Mouse (Mus musculus): ENCODE data around the gene Edem2. TPM values are rescaled to one million over a fixed set of nuclear protein-coding genes. Genes with fewer than 3 reads are reported as not detected.
"Not testable (repeated sequence)": the region's sequence is repeated elsewhere in the genome, so short reads cannot be mapped to it uniquely, and the experiment has no call there.

Gene Edem2
- polyA plus RNA-seq, 1 experiment from 2014 or later, result 27.6 TPM

DNA sequence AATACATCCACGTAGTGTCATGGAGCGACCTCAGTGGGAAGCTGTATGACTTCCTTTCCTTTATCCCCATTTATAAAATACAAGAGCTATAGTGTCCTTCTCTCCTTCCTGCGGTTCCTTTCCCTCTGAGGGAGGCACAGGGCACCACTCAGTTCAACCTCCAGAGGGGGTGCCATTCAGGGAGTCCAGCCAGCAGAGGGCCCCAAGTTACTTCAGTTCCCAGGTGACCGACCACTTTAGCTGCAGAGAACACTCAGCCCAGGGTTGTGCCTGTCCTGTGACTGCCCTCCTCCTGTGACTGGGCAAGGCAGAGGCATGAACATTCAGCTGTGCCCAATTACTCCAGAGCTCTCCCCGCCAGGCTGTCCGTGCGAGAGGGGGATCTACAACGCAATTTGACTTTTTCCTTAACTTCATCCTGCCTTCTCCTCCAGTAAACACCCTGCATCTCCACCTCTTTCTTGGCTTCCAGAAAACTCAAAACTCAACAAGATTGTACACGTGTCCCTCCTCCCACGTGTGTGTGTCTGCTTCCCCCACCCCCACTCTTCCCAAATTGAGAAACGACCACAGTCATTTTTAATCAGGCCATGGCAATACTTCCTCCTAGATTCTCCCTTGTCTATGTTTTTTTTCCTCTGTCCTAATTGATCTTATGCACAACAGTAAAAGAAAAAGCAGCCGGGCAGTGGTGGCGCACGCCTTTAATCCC lies 27.7 kb upstream of the Edem2 start:
- Histone ChIP-seq H3K9me3 (replicated peaks) (no peaks in the 10 kb centered on the region), H3K4me2 (no peak overlapping the region), H3K4me3 (replicated peaks) (no peak overlapping the region), H3K9ac (no peak overlapping the region), H3K27me3 (peaks cover 15% of the 10 kb centered on the region), H3K4me1 (replicated peaks) (no peaks in the 10 kb centered on the region), H3K27ac (replicated peaks) (no peak overlapping the region), H3K36me3 (replicated peaks) (no peaks in the 10 kb centered on the region)
- ATAC-seq (ENCODE audit: insufficient read depth), result no peak
- WGBS (ENCODE audit: insufficient replicate concordance), result 45% methylated on average over 14 of the region's 14 CpGs

DNA sequence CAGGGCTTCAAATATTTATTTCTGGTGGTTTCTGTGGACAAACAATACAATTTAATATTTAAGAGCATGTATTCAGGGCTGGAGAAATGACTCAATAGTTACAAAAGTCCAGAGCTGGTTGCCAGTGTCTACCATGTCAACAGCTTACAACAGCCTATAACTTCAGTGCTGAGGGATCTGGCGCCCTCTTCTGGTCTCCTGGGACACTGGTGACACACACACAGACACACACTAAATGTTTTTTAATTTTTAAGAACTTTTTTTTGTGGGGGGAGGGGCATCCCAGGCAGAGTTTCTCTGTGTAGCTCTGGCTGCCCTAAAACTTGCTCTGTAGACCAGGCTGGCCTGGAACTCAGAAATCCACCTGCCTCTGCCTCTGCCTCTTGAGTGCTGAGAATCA lies 26.5 kb upstream of the Edem2 start:
- WGBS (ENCODE audit: insufficient replicate concordance), result 0% methylated on average over 1 of the region's 1 CpGs
- H3K4me1 ChIP-seq (replicated peaks), result 0 out of 2 replicates have a peak, but pooled peaks cover 2% of the 10 kb centered on the region
- no peak for ATAC-seq (ENCODE audit: insufficient read depth)
- no peak overlapping the region for H3K9ac ChIP-seq
- H3K27me3 ChIP-seq, result peaks cover 27% of the 10 kb centered on the region
- H3K4me2 ChIP-seq, result no peak overlapping the region
- no peaks in the 10 kb centered on the region for H3K36me3 ChIP-seq (replicated peaks)
- no peak overlapping the region for H3K4me3 ChIP-seq (replicated peaks)
- H3K27ac ChIP-seq (replicated peaks), result no peak overlapping the region
- H3K9me3 ChIP-seq (replicated peaks), result no peaks in the 10 kb centered on the region

DNA sequence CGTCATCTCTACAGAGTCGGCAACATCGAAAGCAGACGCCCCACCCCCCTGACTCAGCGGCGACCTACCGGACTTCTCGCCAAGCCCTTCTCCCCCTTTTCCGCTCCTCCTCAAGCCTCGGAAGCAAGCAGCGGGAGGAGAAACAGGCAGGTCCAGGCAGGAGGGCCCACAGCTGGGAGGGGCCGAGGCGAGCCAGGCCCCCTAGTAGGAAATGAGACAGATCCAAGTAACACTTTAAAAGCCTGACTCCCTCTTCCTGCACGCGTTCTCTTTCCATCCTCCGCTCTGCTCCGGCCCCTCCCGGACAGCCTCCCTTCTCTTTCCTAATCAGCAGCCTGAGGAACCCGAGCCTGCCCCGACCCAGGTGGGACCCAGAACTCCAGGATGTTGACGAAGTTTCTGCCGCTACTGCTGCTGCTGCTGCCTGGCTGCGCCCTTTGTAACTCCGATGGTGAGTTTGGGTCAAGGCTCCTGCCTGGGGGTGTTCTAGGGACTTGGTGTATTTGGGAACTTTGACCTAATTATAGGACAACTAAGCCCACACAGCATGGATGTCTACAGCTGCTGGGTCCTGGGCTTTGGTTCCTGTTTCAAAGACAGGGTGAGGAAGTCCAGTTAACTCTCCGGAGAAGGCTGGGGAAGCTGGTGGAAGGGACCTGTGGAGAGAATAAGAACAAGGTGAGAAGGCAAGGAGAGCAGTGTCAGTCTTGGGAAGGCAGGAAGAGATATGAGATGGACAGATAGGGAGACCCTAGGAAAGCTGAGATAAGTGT lies 21.9 kb upstream of the Edem2 start, which contains the start of gene Procr:
Procr (plus strand) TSS at position 104 of the 773 bp plus-strand sequence.
- Histone ChIP-seq H3K36me3 (replicated peaks) (no peaks in the 10 kb centered on the region), H3K9me3 (replicated peaks) (no peaks in the 10 kb centered on the region), H3K27ac (replicated peaks) (no peak within 1 kb of the TSS), H3K4me1 (replicated peaks) (0 out of 2 replicates have a peak, but pooled peaks cover 4% of the 10 kb centered on the region), H3K4me3 (replicated peaks) (peak within 1 kb of the TSS; percentile 38), H3K27me3 (peaks cover 38% of the 10 kb centered on the region), H3K9ac (no peak within 1 kb of the TSS), H3K4me2 (peak within 1 kb of the TSS; percentile 59)
- ATAC-seq (ENCODE audit: insufficient read depth), result no peak
- 4% methylated on average over 25 of the region's 25 CpGs for WGBS (ENCODE audit: insufficient replicate concordance)

DNA sequence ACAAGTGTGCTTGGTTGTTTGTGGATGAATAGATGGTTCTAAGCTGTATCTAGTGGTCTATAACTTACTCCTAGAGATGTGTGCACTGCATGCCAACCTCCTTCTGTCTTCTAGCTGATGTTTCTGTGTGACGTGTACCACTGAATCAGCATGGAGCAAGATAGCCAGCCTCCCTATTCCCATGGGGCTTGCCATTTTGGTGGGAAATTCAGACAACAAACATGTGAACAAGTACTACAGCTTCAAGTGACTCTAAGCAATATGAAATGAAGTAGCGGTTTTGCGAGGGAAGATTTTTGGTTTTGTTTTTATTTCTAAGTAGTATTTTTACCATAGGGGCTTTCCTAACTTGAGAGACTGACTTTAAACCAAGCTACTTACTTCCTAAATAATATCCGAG lies 20.1 kb upstream of the Edem2 start:
- WGBS (ENCODE audit: insufficient replicate concordance), result 75% methylated on average over 4 of the region's 4 CpGs

DNA sequence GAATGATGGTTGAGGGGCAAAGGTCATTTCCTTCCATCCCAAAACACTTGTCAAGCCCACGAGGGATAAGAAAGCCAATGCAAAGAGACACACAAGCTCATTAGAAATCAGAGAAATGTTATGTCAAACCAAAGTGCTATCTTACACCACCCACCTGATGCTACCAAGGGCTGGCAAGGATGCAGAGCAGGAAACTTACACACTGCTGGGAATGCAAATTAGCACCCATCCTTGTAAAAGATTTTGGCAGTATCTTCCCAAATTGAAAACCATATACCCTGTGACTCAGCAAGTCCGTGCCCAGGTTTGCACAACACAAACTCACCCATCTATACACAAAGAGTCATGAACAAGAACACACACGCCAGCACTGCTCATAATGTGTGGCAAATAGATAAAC lies 16.2 kb upstream of the Edem2 start:
- no peak overlapping the region for H3K27ac ChIP-seq (replicated peaks)
- no peak for ATAC-seq (ENCODE audit: insufficient read depth)
- H3K4me2 ChIP-seq, result no peak overlapping the region
- peaks cover 10% of the 10 kb centered on the region for H3K4me1 ChIP-seq (replicated peaks)
- H3K9ac ChIP-seq, result no peak overlapping the region
- no peak overlapping the region for H3K4me3 ChIP-seq (replicated peaks)
- WGBS (ENCODE audit: insufficient replicate concordance), result 30% methylated on average over 3 of the region's 3 CpGs
- peaks cover 40% of the 10 kb centered on the region for H3K27me3 ChIP-seq
- H3K9me3 ChIP-seq (replicated peaks), result no peaks in the 10 kb centered on the region
- H3K36me3 ChIP-seq (replicated peaks), result no peaks in the 10 kb centered on the region

More for the DNA sequence above, 20.1 kb upstream of the Edem2 start:
- no peaks in the 10 kb centered on the region for H3K9me3 ChIP-seq (replicated peaks)
- H3K36me3 ChIP-seq (replicated peaks), result no peaks in the 10 kb centered on the region
- no peak overlapping the region for H3K27ac ChIP-seq (replicated peaks)
- H3K4me3 ChIP-seq (replicated peaks), result no peak overlapping the region
- H3K27me3 ChIP-seq, result peaks cover 48% of the 10 kb centered on the region
- 0 out of 2 replicates have a peak, but pooled peaks cover 4% of the 10 kb centered on the region for H3K4me1 ChIP-seq (replicated peaks)
- no peak overlapping the region for H3K4me2 ChIP-seq
- H3K9ac ChIP-seq, result no peak overlapping the region
- ATAC-seq (ENCODE audit: insufficient read depth), result no peak

DNA sequence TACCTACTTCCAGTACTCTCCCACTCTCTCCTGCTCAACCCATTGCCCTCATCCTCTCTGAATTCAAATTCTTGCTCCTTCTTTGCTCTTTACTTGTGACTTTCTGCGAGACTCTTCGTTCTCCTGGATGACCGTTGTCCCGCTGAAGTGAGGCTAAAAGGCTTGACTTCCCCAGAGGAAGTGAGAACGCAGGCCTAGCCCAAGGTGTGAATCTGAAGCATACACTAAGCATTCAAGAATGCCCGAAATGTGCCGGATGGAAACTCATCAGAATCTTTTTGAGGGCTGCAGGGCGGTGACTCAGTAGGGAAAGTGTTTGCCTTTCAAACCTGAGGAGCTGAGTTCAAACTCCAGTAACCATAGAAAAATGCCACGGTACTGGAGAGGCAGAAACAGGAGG lies 14.1 kb upstream of the Edem2 start:
- no peak for ATAC-seq (ENCODE audit: insufficient read depth)
- H3K4me3 ChIP-seq (replicated peaks), result no peak overlapping the region
- H3K4me1 ChIP-seq (replicated peaks), result peaks cover 10% of the 10 kb centered on the region
- no peaks in the 10 kb centered on the region for H3K9me3 ChIP-seq (replicated peaks)
- no peak overlapping the region for H3K4me2 ChIP-seq
- no peaks in the 10 kb centered on the region for H3K36me3 ChIP-seq (replicated peaks)
- peaks cover 36% of the 10 kb centered on the region for H3K27me3 ChIP-seq
- 32% methylated on average over 9 of the region's 9 CpGs for WGBS (ENCODE audit: insufficient replicate concordance)
- no peak overlapping the region for H3K9ac ChIP-seq
- H3K27ac ChIP-seq (replicated peaks), result no peak overlapping the region

DNA sequence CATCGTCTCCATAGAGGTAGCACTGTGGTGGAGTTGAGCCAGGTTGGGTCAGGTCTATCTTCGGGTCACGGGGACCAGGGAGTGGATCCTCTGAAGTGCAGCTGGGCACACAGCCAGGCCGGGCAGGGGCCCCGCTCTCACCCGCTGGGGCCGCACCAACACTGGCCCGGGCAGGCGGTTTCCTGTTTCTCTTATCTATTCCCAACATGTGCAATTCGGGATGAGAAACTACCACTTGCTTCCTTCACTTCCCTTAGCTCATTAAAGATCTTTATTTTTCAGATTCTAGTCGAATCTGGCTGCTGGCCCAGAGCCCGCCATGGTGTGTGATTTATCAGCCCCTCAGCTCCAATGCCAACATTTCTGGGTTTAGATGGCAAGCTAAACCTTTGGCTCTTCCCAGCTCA lies 13.7 kb upstream of the Edem2 start:
- Histone ChIP-seq H3K9me3 (replicated peaks) (no peaks in the 10 kb centered on the region), H3K4me1 (replicated peaks) (peaks cover 10% of the 10 kb centered on the region), H3K36me3 (replicated peaks) (no peaks in the 10 kb centered on the region), H3K9ac (no peak overlapping the region), H3K4me3 (replicated peaks) (no peak overlapping the region), H3K27ac (replicated peaks) (no peak overlapping the region), H3K27me3 (peaks cover 36% of the 10 kb centered on the region), H3K4me2 (no peak overlapping the region)
- peak; percentile 31; the same call in 1 of the 2 replicates for ATAC-seq (ENCODE audit: insufficient read depth)
- WGBS (ENCODE audit: insufficient replicate concordance), result 7% methylated on average over 12 of the region's 12 CpGs

DNA sequence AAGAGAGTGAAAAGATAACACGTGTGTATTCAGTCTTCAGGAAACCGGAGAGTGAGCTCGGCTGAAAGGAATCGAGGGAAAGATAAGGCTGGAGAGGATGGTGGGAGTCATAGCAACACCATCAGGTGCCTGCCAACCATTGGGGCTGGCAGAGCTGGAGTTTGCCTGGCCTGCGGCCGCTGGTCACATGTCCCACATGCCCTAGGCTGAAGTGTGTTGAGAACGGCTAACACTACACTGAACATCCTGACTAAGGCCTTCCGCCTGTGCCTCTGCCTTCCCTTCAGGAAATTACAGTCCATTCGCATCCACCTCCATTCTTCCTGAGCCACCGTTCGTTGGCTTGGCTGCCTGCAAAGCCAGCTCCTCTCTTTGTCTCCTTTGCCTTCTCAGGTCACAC lies 12.9 kb upstream of the Edem2 start:
- Histone ChIP-seq H3K4me2 (no peak overlapping the region), H3K9ac (no peak overlapping the region), H3K9me3 (replicated peaks) (no peaks in the 10 kb centered on the region), H3K4me1 (replicated peaks) (peaks cover 10% of the 10 kb centered on the region), H3K4me3 (replicated peaks) (no peak overlapping the region), H3K27me3 (peaks cover 36% of the 10 kb centered on the region), H3K27ac (replicated peaks) (no peak overlapping the region), H3K36me3 (replicated peaks) (no peaks in the 10 kb centered on the region)
- no peak for ATAC-seq (ENCODE audit: insufficient read depth)
- 21% methylated on average over 11 of the region's 11 CpGs for WGBS (ENCODE audit: insufficient replicate concordance)

DNA sequence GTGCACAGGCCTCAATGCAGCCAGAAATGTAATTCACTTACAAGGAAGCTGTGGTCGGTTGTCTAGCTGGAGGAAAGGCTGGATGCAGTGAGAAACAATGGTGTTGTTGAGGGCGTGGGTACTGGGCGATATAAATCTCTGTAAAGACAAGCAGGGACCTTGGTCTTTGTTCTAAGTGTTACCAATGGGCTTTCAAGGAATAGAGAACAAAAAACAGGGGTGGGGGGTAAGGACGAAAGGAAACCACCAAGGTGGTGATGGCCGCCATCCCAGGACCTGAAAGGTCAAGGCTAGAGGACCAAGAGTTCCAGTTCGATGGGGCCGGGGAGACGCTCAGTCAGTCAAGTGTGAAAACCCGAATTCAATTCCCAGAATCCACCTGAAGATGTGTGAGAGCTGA lies 8.5 kb upstream of the Edem2 start:
- Histone ChIP-seq H3K4me1 (replicated peaks) (peaks cover 6% of the 10 kb centered on the region), H3K27me3 (peaks cover 8% of the 10 kb centered on the region), H3K4me3 (replicated peaks) (no peak overlapping the region), H3K9me3 (replicated peaks) (no peaks in the 10 kb centered on the region), H3K27ac (replicated peaks) (no peak overlapping the region), H3K4me2 (no peak overlapping the region), H3K9ac (no peak overlapping the region), H3K36me3 (replicated peaks) (no peaks in the 10 kb centered on the region)
- no peak for ATAC-seq (ENCODE audit: insufficient read depth)
- 35% methylated on average over 9 of the region's 9 CpGs for WGBS (ENCODE audit: insufficient replicate concordance)

DNA sequence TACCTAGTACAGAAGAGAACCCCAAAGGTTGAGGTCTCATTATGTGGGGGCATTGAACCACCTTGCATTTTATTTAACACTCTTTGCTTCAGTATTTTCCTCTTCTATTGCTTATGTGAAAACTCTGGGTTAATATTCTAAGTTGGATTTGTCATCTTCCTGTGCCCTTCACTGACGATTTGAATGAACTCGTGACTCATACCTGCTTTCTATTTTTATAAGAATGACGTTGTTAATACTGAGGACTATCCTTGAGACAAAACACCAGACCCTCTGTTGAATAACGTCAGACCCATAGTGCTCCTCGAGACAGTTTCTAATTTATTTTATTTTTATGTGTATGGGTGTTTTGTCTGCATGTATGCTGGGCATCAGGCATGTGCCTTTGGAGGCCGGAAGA lies 7.7 kb upstream of the Edem2 start:
- H3K4me3 ChIP-seq (replicated peaks), result no peak overlapping the region
- no peaks in the 10 kb centered on the region for H3K4me1 ChIP-seq (replicated peaks)
- no peaks in the 10 kb centered on the region for H3K9me3 ChIP-seq (replicated peaks)
- WGBS (ENCODE audit: insufficient replicate concordance), result 58% methylated on average over 6 of the region's 6 CpGs
- H3K27ac ChIP-seq (replicated peaks), result no peak overlapping the region
- H3K27me3 ChIP-seq, result no peaks in the 10 kb centered on the region
- no peak overlapping the region for H3K9ac ChIP-seq
- no peak for ATAC-seq (ENCODE audit: insufficient read depth)
- H3K36me3 ChIP-seq (replicated peaks), result no peaks in the 10 kb centered on the region
- H3K4me2 ChIP-seq, result no peak overlapping the region

DNA sequence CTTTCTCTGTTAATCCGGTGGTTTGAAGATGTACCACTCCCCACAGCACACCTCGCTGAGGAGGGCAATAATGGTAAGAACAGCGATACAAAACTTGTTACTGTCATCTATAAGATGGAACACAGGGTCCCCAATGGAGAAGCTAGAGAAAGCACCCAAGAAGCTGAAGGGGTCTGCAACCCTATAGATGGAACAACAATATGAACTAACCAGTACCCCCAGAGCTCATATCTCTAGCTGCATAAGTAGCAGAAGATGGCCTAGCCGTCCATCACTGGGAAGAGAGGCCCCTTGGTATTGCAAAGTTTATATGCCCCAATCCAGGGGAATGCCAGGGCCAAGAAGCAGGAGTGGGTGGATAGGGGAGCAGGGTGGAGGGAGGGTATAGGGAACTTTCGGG lies 6.5 kb upstream of the Edem2 start, which contains the start of gene Gm17581:
Gm17581 (minus strand) TSS at position 101 of the 400 bp plus-strand sequence.
- ATAC-seq (ENCODE audit: insufficient read depth); H3K9ac ChIP-seq; H3K4me3 ChIP-seq (replicated peaks); H3K9me3 ChIP-seq (replicated peaks); H3K27ac ChIP-seq (replicated peaks); H3K27me3 ChIP-seq; H3K36me3 ChIP-seq (replicated peaks); H3K4me1 ChIP-seq (replicated peaks); H3K4me2 ChIP-seq: not testable (repeated sequence)
- 62% methylated on average over 5 of the region's 5 CpGs for WGBS (ENCODE audit: insufficient replicate concordance)

All from liver, embryonic 15.5 days (tissue).